9 mouse cellular contexts compared by ENCODE assay signal in the genomic region with DNA sequence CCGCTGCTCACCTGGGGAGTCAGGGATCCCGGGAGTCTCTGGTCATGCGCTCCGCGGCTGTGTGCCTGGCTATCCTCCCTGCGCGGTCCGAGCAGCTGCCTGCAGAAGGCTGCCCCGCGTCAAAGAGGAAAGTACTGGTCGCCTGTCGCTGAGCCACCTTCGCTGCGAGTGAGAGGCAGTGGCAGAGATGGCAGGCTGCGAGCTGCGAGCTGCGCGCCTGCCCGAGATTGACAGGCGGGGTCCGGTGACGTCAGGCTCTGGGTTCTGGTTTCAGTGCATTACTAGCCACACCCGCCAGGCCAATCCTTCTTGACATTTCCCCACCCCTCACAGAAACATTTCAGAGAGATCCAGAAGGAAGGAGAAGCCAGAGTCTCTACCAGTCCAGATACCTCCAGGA. TPM values are rescaled to one million over a fixed set of nuclear protein-coding genes. Genes with fewer than 3 reads are reported as not detected.
DNase-seq lines count a peak whose midpoint lies in the region; ATAC-seq lines count a peak whose summit lies in the region.
"Had no signal": no experiment of that assay in that cellular context is flagged by ENCODE, and none has a peak within 500 bp of the region (broad histone marks: within the 10 kb centered on the region; RNA-seq: fewer than 3 reads in every experiment).

A gene (minus strand): TSS at position 170 of the 400 bp plus-strand sequence.

- no peak within 1 kb of the TSS for H3K27ac ChIP-seq in kidney, embryonic 16.5 days (ENCODE audit: low read length)
- no peak within 1 kb of the TSS for H3K27ac ChIP-seq in hindbrain, embryonic 11.5 days (ENCODE audit: low read depth, low read length)
- no peak within 1 kb of the TSS for H3K27ac ChIP-seq in limb, embryonic 12.5 days

- DNase-seq in kidney, postnatal 25 days, result no peak
- DNase-seq in cerebellum, postnatal 25 days, result peak; percentile 64 to 75
- peak; percentile 51 for DNase-seq in hindbrain, embryonic 11.5 days (ENCODE audit: low spot score)
- DNase-seq in adrenal gland, adult 2 months, result no peak
- DNase-seq in thymus, adult 18-20 months, result no peak

- WGBS in kidney, embryonic 16.5 days, result 1% methylated on average over 23 of the region's 23 CpGs
- WGBS in hindbrain, embryonic 11.5 days, result 2% methylated on average over 23 of the region's 23 CpGs
- 1% methylated on average over 23 of the region's 23 CpGs for WGBS in limb, embryonic 12.5 days

- H3K4me2 ChIP-seq in kidney, embryonic 16.5 days (replicated peaks; ENCODE audit: low read depth, low read length), result peak within 1 kb of the TSS; percentile 40
- peak within 1 kb of the TSS; percentile 69 for H3K4me2 ChIP-seq in hindbrain, embryonic 11.5 days (replicated peaks; ENCODE audit: low read depth, low read length)
- peak within 1 kb of the TSS; percentile 35 for H3K4me2 ChIP-seq in limb, embryonic 12.5 days

- no peak within 1 kb of the TSS for H3K9ac ChIP-seq in kidney, embryonic 16.5 days (replicated peaks; ENCODE audit: low read length)
- peak within 1 kb of the TSS; percentile 11; the same call in 1 of the 2 replicates for H3K9ac ChIP-seq in hindbrain, embryonic 11.5 days (ENCODE audit: low read depth, low read length)
- H3K9ac ChIP-seq in limb, embryonic 12.5 days (replicated peaks), result no peak within 1 kb of the TSS

- no peaks in the 10 kb centered on the region for H3K36me3 ChIP-seq in kidney, embryonic 16.5 days (ENCODE audit: insufficient read depth, low read length)
- no peaks in the 10 kb centered on the region for H3K36me3 ChIP-seq in hindbrain, embryonic 11.5 days (ENCODE audit: control insufficient read depth, insufficient read depth, low read length)
- no peaks in the 10 kb centered on the region for H3K36me3 ChIP-seq in limb, embryonic 12.5 days

- no peak within 1 kb of the TSS for H3K4me3 ChIP-seq in kidney, embryonic 16.5 days (ENCODE audit: low read length)
- H3K4me3 ChIP-seq in hindbrain, embryonic 11.5 days (ENCODE audit: low read depth, low read length), result peak within 1 kb of the TSS; percentile 36
- H3K4me3 ChIP-seq in limb, embryonic 12.5 days (replicated peaks), result peak within 1 kb of the TSS; percentile 7; the same call in 1 of the 2 replicates

- H3K9me3 ChIP-seq in kidney, embryonic 16.5 days (ENCODE audit: low read length), result no peaks in the 10 kb centered on the region
- H3K9me3 ChIP-seq in hindbrain, embryonic 11.5 days (ENCODE audit: control insufficient read depth, low read length), result no peaks in the 10 kb centered on the region
- no peaks in the 10 kb centered on the region for H3K9me3 ChIP-seq in limb, embryonic 12.5 days

- 0 out of 2 replicates have a peak, but pooled peaks have one; percentile 39 for ATAC-seq in kidney, embryonic 16.5 days (ENCODE audit: low FRiP score, low TSS enrichment)
- peak; percentile 38; the same call in 1 of the 2 replicates for ATAC-seq in hindbrain, embryonic 11.5 days (ENCODE audit: low FRiP score)
- no peak for ATAC-seq in limb, embryonic 12.5 days (ENCODE audit: insufficient number of reproducible peaks, insufficient read depth, low FRiP score, low TSS enrichment, low read depth)
- ATAC-seq in megakaryocyte progenitor cell, adult 5-6 weeks (replicated peaks; ENCODE audit: poor library complexity), result no peak

- peaks cover 14% of the 10 kb centered on the region; the same call in 1 of the 2 replicates for H3K4me1 ChIP-seq in kidney, embryonic 16.5 days (ENCODE audit: insufficient read depth, low read length)
- peaks cover 3% of the 10 kb centered on the region; the same call in 1 of the 2 replicates for H3K4me1 ChIP-seq in hindbrain, embryonic 11.5 days (replicated peaks; ENCODE audit: control insufficient read depth, insufficient read depth, low read length)
- peaks cover 13% of the 10 kb centered on the region; the same call in 1 of the 2 replicates for H3K4me1 ChIP-seq in limb, embryonic 12.5 days (replicated peaks)

- H3K27me3 ChIP-seq in kidney, embryonic 16.5 days (ENCODE audit: insufficient read depth, low read length), result peaks cover 31% of the 10 kb centered on the region
- peaks cover 23% of the 10 kb centered on the region for H3K27me3 ChIP-seq in hindbrain, embryonic 11.5 days (ENCODE audit: control insufficient read depth, insufficient read depth, low read length)
- H3K27me3 ChIP-seq in limb, embryonic 12.5 days, result peaks cover 53% of the 10 kb centered on the region

RNA-seq across cellular contexts. Expression of the gene that starts here (rescaled TPM):
- not detected in 2 replicates for polyA plus RNA-seq in kidney, embryonic 16.5 days (2015; fragmentation: Nextera tagmentation; extraction: Ambion mirVana)
- 0.14 TPM in 1 of 2 replicates, not detected in the other for polyA plus RNA-seq in hindbrain, embryonic 11.5 days (2014; fragmentation: Nextera tagmentation; extraction: Ambion mirVana)
- not detected in 2 replicates for polyA plus RNA-seq in limb, embryonic 12.5 days (2016; fragmentation: Nextera tagmentation; extraction: Ambion mirVana)
- total RNA-seq in megakaryocyte progenitor cell, adult 5-6 weeks (2015), result not detected in 2 replicates
- total RNA-seq in megakaryocyte progenitor cell, adult 5-6 weeks (2017), result not detected in 2 replicates
- total RNA-seq in adrenal gland, adult 2 months (2021), result not detected
- not detected in 2 replicates for polyA plus RNA-seq in adrenal gland, adult 2 months (2012; rRNA removed)
- polyA plus RNA-seq: stomach, embryonic 16.5 days had no signal

Comparison
In these comparisons a context has a peak if more than half of its experiments do, and no peak if none do; other contexts are left out.
1. Peak in ATAC-seq and H3K4me2 ChIP-seq in kidney, embryonic 16.5 days; RNA of the gene not detected or under 1 TPM.
2. Peak in DNase-seq, ATAC-seq, H3K4me3 ChIP-seq, H3K9ac ChIP-seq and H3K4me2 ChIP-seq in hindbrain, embryonic 11.5 days; RNA of the gene not detected or under 1 TPM.
3. DNase-seq: peak in cerebellum, postnatal 25 days (2 of 2); none in kidney, postnatal 25 days (0 of 2), adrenal gland, adult 2 months (single experiment) and thymus, adult 18-20 months (0 of 2).
4. Peak in every context shown above with its lines, with median percentiles within 50 percentile points of each other: H3K4me2 ChIP-seq.